Mouse (Mus musculus): ENCODE measurements at regions not wholly inside any gene's neighbourhood (a gene's known extent, or its start where the extent isn't known, plus 50 kb on each side); places are given as distances from the start of the nearest gene placed in this dataset.

DNA sequence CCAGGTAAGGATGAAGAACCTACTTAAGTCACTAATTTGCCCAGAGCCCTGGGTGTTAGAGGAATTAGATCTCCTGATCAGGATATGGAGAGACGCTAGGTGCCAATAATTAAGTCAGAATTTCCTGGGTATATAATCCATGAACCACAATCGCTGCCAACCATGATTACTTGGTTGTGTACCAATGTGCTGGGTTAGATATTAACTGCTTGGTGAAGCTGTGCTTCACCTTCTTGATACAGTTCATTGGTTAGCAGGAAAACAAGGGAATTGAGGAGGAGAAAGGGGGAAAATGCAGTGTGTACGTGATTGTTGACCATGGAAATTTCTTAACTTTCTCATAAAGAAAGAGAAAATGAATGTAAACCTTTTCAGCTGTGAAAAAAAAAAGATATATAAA lies 961.7 kb upstream of the Slc39a10 start:
- CTCF ChIA-PET: interaction anchor here (0.8 kb wide), 1 partner anchor 249 kb away, joined by 3 read pairs; no protein-coding TSS in a partner anchor

DNA sequence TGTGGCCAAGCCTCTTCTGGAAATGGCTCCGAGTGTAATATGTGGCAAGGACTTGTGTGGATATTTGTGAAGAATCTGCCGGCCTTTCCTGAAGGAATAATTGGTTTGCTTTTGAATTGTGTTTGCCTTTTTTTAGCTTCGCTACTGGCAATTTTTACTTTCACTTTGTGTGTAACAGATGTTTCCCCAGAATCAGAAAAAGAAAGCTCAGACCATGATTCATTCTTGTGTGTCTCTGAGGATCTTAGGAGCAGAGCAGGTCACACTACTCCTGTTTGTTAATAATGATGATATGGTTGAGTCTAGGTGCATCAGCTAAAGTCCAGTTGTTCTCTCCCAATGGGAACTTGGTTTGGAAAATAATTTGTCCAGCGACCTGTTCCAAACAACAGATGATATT lies 961.3 kb upstream of the Slc39a10 start:
- CTCF ChIA-PET: interaction anchor here (0.8 kb wide), 1 partner anchor 249 kb away, joined by 3 read pairs; no protein-coding TSS in a partner anchor

DNA sequence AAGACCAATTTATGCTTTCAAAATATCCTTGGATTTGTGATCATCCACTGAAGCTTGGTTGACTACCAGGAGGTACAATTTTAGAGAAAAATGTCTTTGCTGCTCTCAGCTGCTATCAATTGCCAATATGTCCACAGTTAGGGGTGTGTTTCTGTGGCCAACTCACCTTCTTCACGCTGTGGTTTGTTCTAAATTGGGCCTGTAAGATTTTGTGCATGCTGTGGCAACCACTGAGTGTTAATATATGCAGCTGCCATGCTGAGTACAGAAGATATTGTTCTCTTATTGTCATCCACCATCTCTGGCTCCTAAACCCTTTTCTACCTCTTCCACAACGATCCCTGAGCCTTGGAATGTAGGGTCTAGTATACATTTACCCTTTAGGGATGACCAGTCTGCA lies 948.2 kb upstream of the Slc39a10 start:
- CTCF ChIA-PET: no interaction called here

DNA sequence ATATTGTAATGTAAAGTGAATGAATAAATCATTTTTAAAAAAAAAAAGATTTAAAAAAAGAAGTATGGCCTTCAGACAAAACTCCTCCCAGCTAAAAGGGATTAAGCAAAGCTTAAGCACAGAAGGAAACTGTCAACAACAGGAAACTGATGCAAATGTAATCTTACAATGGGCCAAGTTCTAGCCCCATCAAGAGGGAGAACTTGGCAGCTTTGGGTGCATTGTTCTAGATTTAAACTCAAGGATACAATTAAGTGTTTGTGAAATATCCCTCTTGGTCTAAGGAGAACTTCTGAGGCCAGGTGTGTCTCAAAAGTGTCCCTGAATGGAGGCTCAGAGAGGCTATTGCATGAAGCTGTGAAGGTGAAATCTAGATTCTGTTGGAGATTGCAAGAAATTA lies 941.4 kb upstream of the Slc39a10 start:
- CTCF ChIA-PET: no interaction called here

DNA sequence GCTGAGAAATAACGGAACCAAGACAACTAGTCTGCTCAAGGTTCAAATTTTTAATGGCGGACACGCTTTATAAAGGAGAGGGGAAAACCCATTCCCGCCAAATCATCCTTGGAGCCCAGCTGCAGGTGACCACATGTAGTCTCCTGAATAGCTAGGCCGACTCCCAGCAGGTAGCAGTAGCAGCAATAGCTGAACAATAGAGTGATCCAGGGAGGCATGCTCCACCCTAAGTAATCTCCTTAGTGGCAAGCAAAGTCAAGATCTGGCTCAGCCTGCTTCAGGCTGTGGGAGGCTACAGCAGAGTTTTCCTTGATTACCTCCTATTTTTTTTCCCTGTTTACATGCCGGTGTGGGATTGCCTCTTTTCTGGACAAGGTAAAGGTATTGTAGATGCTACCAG lies 934.6 kb upstream of the Slc39a10 start:
- CTCF ChIA-PET: no interaction called here

DNA sequence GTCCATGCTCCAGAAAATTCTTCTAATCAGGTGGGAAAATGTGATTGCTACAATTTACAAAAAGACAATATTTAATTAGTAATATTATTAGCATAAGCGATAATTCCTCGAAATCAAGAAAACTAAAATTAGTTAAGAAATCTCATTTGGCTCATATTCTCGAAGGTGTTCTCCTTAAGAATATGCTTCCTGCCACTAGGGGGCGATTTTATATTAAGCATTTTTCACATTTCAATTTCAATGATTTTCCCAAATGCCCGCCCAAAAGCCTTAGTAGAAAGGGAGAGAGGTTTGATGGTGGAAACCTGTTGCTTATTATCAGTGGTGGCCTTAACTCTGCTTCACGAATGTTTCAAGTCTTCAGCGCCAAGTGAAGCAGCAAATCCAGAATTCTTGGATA lies 916.9 kb upstream of the Slc39a10 start:
- CTCF ChIA-PET: no interaction called here

DNA sequence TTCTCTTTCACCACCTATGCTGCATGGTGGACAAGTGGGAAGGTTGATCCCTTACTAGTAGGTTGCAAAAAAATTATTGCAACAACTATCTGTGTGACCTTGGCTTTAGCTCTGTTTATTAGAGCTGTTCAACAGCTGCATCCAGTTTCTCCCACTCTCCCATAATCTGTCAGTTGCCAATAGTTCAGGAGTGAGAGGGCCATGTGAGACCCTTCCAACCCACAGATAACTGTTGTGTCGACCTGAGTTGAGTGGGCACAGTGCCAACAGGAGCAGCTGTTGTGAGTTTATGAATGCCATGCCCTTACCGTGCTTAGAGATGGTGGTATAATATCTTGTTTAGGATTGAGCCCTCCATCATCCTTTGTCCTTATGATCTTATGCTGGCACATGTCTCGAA lies 902.1 kb upstream of the Slc39a10 start:
- CTCF ChIA-PET: interaction anchor here (0.6 kb wide), 1 partner anchor 104 kb away, joined by 4 read pairs; no protein-coding TSS in a partner anchor
